Mouse (Mus musculus): ENCODE measurements around the gene Gng7.

Gene Gng7

DNA sequence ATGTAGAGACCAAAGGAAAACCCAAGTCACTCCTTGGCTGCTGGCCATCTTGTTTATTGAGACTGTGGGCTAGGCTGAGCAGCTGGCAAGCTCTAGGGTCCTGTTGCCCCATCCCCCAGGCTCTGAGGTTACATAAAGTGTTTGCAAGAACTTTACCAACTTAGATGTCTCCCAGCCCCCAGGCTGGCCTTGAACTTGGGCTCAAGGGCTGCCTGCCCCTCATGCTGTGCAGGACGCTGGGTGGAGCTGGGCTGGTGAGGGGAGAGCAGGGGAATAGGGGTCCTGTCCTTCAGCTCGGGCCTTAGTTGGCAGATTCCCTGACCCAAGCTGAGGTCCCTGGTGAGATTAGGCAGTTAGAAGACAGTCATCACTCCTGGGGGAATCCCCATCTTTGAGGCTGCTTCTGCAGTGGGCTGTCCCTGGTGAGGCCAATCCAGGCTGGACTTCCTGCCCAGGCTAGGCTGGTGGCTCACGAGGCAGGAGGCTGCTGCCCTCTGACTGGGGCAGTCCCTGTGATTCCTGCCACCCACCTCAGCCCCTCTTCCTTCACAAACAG is 47.6 kb downstream of the Gng7 start:
- DNase-seq (ENCODE audit: low read depth, low spot score) = no peak

DNA sequence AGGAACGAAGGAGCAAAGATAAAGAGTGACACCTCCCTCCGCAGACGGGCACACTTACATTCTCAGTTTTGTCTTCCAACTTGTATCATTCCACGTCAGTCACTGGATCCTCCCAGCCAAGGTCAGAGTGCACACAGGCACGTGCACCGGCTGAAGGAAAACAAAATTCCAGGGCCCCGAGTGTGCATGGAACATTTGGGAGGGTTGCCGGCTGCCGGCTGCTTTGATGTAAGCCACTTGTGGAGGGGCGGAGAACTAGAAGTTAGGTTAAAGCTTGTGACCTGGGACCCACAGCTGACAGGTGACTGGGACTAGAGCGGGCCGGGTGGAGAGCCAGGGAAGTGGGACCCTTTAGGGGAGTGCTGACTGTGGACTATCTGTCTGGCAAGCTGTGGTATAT is 48.4 kb downstream of the Gng7 start:
- DNase-seq (ENCODE audit: low read depth, low spot score) = no peak

- no peak for DNase-seq (ENCODE audit: low read depth, low spot score)
These were observed 51.4 kb downstream of the Gng7 start for GRCm38 (mm10) chr10:80963031-80963975.

DNA sequence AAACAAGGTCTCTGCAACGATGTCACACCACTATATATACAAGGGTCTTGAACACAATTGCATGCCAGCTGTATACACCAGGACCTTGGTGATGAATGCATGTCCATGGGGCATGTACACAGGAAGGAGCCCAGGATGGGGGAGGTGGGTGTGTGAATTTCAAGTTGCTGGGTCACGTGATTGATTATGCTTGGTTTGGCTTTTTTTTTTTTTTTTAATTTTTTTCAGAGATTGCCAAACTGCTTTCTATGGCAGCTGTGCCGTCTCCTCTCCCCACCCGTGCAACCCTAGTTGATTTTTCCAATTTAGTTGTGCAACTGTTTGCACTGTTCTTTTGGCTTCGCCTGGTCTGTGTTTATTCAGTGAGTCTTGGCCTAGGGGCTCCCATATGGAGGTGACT is 52.2 kb downstream of the Gng7 start:
- DNase-seq (ENCODE audit: low read depth, low spot score) = no peak

DNA sequence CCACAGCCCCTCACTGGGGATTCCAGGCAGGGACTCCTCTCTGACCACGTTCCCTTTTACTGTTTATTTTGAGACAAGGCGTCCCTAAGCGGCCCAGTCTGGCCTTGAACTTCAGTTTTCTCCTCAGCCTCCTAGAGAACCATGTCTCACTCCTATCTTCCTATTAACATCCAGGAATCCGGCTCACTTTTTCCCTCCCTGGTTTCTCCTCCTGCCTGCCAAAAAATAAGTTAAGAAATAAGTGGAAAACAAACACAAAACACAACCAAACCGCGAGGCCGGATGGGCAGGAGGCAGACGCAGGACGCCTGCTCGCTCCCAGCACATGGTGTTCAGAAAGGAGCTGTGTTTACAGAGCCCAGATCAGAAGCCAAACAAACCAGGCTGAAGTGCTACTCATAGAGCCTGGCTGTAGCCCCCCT is 52.7 kb downstream of the Gng7 start:
- DNase-seq (ENCODE audit: low read depth, low spot score) = no peak

- no peak for DNase-seq (ENCODE audit: low read depth, low spot score)
These were observed 53.9 kb downstream of the Gng7 start for GRCm38 (mm10) chr10:80960551-80961508.

DNA sequence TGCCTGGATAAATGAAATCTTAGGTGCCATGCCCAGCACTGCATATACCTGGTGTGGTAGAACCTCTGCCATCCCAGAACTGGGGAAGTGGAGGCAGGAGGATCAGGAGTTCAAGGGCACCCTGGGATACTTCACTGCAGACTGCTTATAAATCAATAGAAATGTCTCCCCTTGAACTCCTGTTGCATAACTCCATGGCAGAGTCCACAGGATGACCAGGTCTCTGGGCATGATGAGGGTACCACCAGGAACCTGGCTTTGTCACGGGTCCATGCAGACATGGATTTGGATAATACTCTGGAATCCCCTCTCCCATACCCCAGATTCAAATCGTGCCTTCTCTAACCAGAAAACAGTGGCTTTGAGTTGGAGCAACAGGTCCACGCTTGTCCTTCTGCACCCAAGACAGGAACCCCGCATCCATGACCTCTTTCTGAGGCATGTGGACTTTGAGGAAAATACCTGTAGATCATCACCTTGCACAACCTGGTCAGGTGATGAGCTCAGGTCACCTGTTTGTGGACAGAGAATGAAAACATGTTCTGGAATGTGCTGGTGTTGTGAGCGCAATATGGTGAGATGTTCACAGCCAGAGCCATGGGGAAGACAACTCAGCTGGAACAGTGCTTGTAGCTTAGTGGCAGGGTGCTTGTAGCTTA is 55.6 kb downstream of the Gng7 start:
- no peak for DNase-seq (ENCODE audit: low read depth, low spot score)

DNA sequence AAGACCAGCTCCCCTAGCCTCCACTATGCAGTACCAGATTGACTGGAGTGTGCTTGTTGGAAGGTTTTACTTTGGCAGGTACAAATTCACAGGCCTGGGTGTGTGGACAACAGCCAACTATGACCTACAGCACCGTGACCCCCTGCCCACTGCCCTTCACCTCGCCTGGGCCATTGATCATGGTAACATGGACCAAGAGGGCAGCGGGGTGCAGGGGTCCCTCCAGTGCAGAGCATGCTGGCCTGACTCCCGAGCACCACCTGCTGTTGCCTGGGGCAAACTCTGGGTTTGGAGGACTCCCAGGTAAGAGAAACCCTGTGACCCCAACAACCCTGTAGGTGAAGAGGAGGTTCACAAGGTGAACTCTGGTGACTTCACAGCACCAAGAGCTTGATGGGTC is 57.0 kb downstream of the Gng7 start:
- no peak for DNase-seq (ENCODE audit: low read depth, low spot score)

DNA sequence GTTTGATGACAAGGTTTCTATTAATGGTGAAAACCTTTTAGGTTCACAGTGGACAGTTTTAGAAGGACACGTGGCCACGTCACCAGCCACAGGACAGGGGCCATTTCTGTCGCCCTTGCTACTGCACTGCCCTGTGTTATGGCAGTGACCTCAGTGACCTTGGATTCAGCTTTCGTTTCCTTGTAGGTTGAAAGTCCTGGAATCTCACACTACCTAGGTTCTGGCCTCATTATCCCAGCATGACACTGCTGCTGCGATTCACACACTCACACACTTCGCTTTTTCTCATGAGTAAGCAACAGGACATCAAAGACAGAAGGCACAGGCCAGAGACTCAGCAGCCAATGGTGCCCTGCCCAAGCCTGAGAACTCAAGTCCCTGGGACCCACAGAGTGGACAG is 57.8 kb downstream of the Gng7 start:
- DNase-seq (ENCODE audit: low read depth, low spot score) = no peak

DNA sequence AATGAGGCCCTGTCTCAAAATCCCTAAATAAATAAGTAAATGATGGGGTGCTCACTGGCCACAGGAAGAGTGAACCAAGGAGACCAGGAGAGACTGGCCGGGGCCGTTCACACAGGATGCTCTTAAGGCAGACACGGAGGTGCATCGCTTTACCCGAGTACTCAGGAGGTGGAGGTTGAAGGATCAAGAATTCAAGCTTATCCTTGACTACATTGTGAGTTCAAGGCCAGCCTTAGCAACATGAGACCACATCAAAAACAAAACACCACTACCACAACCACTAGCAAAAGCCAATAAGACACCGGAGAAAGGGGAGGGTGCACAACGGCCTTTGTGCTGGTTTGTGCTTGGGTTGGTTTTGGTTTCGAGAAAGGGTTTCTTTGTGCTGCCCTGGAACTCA is 58.4 kb downstream of the Gng7 start:
- no peak for DNase-seq (ENCODE audit: low read depth, low spot score)

GRCm38 (mm10) chr10:80955536-80955935 is 59.2 kb downstream of the Gng7 start:
- DNase-seq (ENCODE audit: low read depth, low spot score) = no peak

DNA sequence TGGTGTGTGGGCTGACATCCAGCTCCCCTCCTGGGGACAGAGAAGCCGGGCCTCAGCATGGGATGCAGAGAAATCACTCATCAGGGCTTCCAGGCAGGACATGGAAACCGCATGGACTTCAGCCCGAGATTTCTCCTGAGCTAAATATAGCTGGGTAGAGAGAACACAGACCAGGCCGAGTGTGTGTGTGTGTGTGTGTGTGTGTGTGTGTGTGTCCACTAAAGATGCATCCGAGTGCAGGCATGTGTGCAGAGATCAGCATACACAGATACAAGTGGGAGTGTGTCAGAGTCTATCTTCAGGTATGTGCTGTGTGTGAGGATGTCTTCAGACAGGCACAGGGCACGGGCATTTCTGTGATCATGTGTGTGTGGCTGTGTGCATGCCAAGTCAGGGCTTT is 59.9 kb downstream of the Gng7 start:
- DNase-seq (ENCODE audit: low read depth, low spot score) = no peak

- no peak for DNase-seq (ENCODE audit: low read depth, low spot score)
These were observed 60.3 kb downstream of the Gng7 start for GRCm38 (mm10) chr10:80954415-80954814.

- no peak for DNase-seq (ENCODE audit: low read depth, low spot score)
These were observed 62.3 kb downstream of the Gng7 start for GRCm38 (mm10) chr10:80952449-80952848.

GRCm38 (mm10) chr10:80951761-80952390 is 62.9 kb downstream of the Gng7 start:
- DNase-seq (ENCODE audit: low read depth, low spot score) = no peak

DNA sequence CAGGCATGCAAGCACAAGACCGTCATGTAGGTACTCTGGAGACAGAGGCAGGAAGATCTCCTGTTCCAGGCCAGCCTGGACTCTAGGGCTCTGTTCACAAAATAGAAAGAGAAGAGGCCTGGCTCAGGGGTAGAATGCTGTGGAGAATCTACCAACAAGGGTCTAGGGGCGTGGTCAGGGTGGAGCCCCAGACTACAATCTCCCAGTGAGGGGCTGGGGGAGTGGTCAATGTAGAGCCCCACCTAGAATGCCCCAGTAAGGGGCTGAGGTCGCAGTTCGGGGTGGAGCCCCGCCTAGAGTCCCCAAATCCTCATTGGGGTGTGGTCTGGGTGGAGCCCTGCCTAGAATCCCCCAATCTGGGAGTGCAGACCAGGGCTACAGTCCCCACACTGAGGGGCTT is 64.4 kb downstream of the Gng7 start:
- no peak for DNase-seq (ENCODE audit: low read depth, low spot score)

DNA sequence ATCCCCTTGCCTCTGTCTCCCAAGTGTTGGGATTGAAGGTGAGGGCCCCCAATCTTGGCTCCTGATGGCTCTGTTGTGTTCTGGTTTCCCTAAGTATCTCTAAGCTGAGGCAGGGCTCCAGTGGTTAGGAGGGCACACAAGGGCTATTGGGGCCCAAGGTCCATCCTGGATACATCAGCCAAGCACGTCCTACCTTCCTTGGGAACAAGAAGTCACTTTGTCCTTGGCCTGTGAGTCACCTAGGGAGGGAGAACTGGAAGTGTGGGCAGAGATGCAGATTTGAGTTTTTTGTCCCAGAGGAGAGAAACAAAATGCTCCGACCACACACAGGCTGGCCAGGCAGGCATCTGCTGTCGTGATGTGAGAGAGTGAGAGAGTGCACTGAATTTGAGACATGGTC is 65.7 kb downstream of the Gng7 start:
- DNase-seq (ENCODE audit: low read depth, low spot score) = no peak

DNA sequence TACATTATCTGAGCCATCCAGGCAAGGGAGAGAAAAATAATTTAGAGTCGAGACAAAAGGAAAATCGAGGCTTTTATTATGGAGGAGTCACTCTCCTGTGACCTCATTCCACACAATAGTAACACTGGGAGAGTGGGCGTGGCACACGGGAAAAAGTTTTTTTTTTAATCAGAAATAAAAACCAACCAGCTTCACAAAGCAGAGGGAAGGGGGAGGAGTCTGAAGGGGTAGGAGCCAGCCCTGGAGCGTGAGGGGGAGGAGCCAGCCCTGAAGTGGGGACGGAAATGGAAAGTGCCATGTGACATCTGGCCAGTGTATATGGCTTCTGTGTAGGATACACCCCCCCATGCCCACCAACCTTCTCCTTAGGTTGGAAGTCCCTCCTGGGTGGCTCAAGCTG is 66.2 kb downstream of the Gng7 start:
- no peak for DNase-seq (ENCODE audit: low read depth, low spot score)

DNA sequence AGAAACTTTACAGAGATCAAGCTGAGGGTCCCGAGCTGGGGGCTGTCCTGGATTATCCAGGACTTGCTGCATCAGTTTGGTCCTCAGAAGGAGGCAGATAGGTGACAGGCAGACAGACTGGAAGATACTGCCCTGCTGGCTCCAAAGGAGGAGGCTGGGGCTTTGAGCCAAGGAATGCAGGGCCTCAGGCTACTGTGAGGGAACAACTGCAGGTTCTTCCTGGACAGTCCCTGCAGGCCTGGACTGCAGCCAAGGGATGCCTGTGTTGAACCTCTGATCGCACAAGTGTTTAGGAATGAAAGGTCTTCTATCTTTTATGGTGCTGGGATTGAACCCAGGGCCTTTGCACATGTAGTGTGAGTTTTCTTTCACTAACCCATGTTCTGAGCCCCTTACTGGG is 66.9 kb downstream of the Gng7 start:
- DNase-seq (ENCODE audit: low read depth, low spot score) = no peak

DNA sequence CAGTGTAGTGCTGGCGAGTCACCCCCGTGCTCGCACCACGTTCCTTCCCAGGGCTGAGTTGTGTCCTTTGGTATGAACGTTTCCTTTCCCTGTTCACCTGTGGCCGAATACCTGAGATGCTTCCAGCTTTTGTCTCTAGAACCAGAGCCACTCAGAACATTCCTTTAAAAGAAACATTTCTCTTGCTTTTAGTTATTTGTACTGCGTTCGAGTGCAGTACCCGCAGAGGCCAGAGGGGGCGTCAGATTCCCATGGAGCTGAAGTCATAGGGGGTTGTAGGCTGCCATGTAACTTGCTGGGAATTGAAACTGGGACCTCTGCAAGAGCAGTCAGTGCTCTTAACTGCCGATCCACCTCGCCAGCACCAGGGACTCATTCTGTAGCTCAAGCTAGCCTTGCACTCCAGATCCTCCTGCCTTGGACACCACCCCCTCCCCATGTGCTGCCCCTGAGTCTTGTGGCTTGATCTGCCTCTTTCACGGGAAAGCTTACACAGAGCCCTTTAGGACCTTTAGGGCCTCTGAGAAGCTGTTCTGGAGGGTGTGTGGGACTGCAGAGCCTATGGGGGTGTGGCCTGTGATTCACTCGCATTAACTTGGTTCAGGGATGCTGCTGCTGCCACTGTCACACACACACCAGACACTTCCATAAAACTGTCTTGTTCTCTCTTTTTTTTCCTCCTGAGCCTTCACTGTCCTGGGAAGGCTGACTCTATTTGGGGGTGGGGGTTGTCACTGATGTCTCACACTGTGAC is 67.9 kb downstream of the Gng7 start:
- no peak for DNase-seq (ENCODE audit: low read depth, low spot score)
